Mouse (Mus musculus) MEL (cell line): ENCODE results near the gene Klhl24. TPM values are rescaled to one million over a fixed set of nuclear protein-coding genes. Genes with fewer than 3 reads are reported as not detected.
"Not testable (repeated sequence)": the region's sequence is repeated elsewhere in the genome, so short reads cannot be mapped to it uniquely, and the experiment has no call there.

ENCODE experiments used
- DNase-seq: peaks from one replicate; pipeline ENCODE4 v3.0.0; 2011; ENCODE audit warnings: low read depth, low spot score
- H3K27ac ChIP-seq: 2 replicates; pipeline ENCODE4 v1.5.1; 2012; ENCODE audit warnings: low read depth, mild to moderate bottlenecking, control low read depth, low read length, moderate library complexity; ENCODE audit not compliant: control insufficient read depth
- H3K27me3 ChIP-seq, 2 experiments: fragments of 150-350 bp in 1 of 2; sonication (generic) in 1 of 2; 2 replicates each; pipeline ENCODE4 v1.6.1; 2012; ENCODE audit warnings: low read length in 2 of 2, mild to moderate bottlenecking in 2 of 2, improper control_type of control experiment in 1 of 2, moderate library complexity in 1 of 2; ENCODE audit not compliant: insufficient read depth in 2 of 2, control insufficient read depth in 1 of 2
- H3K36me3 ChIP-seq, 2 experiments: 2 replicates each; pipeline ENCODE4 v1.6.1; 2012 to 2014; ENCODE audit warnings: low read length in 2 of 2, improper control_type of control experiment in 1 of 2, inconsistent platforms in 1 of 2, mild to moderate bottlenecking in 1 of 2; ENCODE audit not compliant: insufficient read depth in 2 of 2, control insufficient read depth in 1 of 2
- H3K4me1 ChIP-seq, 2 experiments: fragments of 150-350 bp in 1 of 2; sonication (generic) in 1 of 2; 2 replicates each; pipeline ENCODE4 v1.6.1; 2012; ENCODE audit warnings: low read length in 2 of 2, improper control_type of control experiment in 1 of 2, mild to moderate bottlenecking in 1 of 2; ENCODE audit not compliant: insufficient read depth in 2 of 2, control insufficient read depth in 1 of 2
- H3K4me3 ChIP-seq, 2 experiments: fragments of 150-350 bp in 1 of 2; sonication (generic) in 1 of 2; 2 replicates each; pipeline ENCODE4 v1.5.1; 2012; ENCODE audit warnings: low read depth in 2 of 2, low read length in 2 of 2, mild to moderate bottlenecking in 2 of 2, moderate library complexity in 2 of 2, control low read depth in 1 of 2, improper control_type of control experiment in 1 of 2; ENCODE audit not compliant: control insufficient read depth in 1 of 2, insufficient read depth in 1 of 2
- H3K79me2 ChIP-seq: 2 replicates; pipeline ENCODE4 v1.6.1; 2012; ENCODE audit warnings: mild to moderate bottlenecking, low read length, moderate library complexity; ENCODE audit not compliant: control insufficient read depth, poor library complexity, insufficient read depth
- H3K9ac ChIP-seq: 2 replicates; pipeline ENCODE4 v1.6.1; 2012; ENCODE audit warnings: low read depth, mild to moderate bottlenecking, control low read depth, low read length, moderate library complexity; ENCODE audit not compliant: control insufficient read depth, poor library complexity, severe bottlenecking
- H3K9me3 ChIP-seq: fragments of 150-350 bp; sonication (generic); replicated peaks from 2 replicates; pipeline ENCODE4 v1.6.1; 2012; ENCODE audit warnings: mild to moderate bottlenecking, low read length, improper control_type of control experiment, moderate library complexity; ENCODE audit not compliant: insufficient read depth
- BHLHE40 ChIP-seq: IDR thresholded peaks from 2 replicates; pipeline ENCODE4 v1.6.1; 2012; ENCODE audit warnings: low read depth, mild to moderate bottlenecking, inconsistent platforms, low read length, improper control_type of control experiment, borderline replicate concordance
- CHD2 ChIP-seq: IDR thresholded peaks from 2 replicates; pipeline ENCODE4 v1.6.1; 2011; ENCODE audit warnings: low read length, improper control_type of control experiment
- CTCF ChIP-seq, 3 experiments: IDR thresholded peaks in 2 of 3; conservative IDR thresholded peaks in 1 of 3; 2 replicates each; pipeline ENCODE4 v1.5.1; 2011 to 2012; ENCODE audit warnings: low read length in 3 of 3, low read depth in 2 of 3, mild to moderate bottlenecking in 2 of 3, improper control_type of control experiment in 1 of 3, inconsistent platforms in 1 of 3, mixed read lengths in 1 of 3, moderate library complexity in 1 of 3; ENCODE audit not compliant: control insufficient read depth in 1 of 3, insufficient read depth in 1 of 3, poor library complexity in 1 of 3, severe bottlenecking in 1 of 3
- E2F4 ChIP-seq: IDR thresholded peaks from 2 replicates; pipeline ENCODE4 v1.6.1; 2011; ENCODE audit warnings: low read depth, low read length, improper control_type of control experiment, borderline replicate concordance
- EP300 ChIP-seq, 2 experiments: IDR thresholded peaks; 2 replicates each; pipeline ENCODE4 v1.6.1; 2011; ENCODE audit warnings: improper control_type of control experiment in 2 of 2, low read length in 2 of 2, low read depth in 1 of 2, mild to moderate bottlenecking in 1 of 2
- GABPA ChIP-seq: IDR thresholded peaks from 2 replicates; pipeline ENCODE4 v1.6.1; 2012; ENCODE audit warnings: low read depth, mild to moderate bottlenecking, inconsistent platforms, low read length, improper control_type of control experiment, moderate library complexity
- GATA1 ChIP-seq: IDR thresholded peaks from 2 replicates; pipeline ENCODE4 v1.6.1; 2011; ENCODE audit warnings: low read depth, low read length, improper control_type of control experiment
- JUND ChIP-seq: IDR thresholded peaks from 2 replicates; pipeline ENCODE4 v1.6.1; 2011; ENCODE audit warnings: low read depth, mild to moderate bottlenecking, improper control_type of control experiment, low read length
- MAFK ChIP-seq: IDR thresholded peaks from 2 replicates; pipeline ENCODE4 v1.6.1; 2011; ENCODE audit warnings: low read depth, mild to moderate bottlenecking, low read length, improper control_type of control experiment, borderline replicate concordance
- MAX ChIP-seq: IDR thresholded peaks from 2 replicates; pipeline ENCODE4 v1.6.1; 2011; ENCODE audit warnings: low read length, improper control_type of control experiment
- MAZ ChIP-seq: IDR thresholded peaks from 2 replicates; pipeline ENCODE4 v1.6.1; 2012; ENCODE audit warnings: low read depth, mild to moderate bottlenecking, inconsistent platforms, low read length, improper control_type of control experiment
- MYB ChIP-seq: IDR thresholded peaks from 2 replicates; pipeline ENCODE4 v1.6.1; 2011; ENCODE audit warnings: mild to moderate bottlenecking, low read depth, low read length, improper control_type of control experiment
- NELFE ChIP-seq: IDR thresholded peaks from 2 replicates; pipeline ENCODE4 v1.6.1; 2011; ENCODE audit warnings: low read depth, low read length, improper control_type of control experiment
- POLR2A ChIP-seq, 2 experiments: IDR thresholded peaks; 2 replicates each; pipeline ENCODE4 v1.6.1; 2011 to 2012; ENCODE audit warnings: low read length in 2 of 2, mild to moderate bottlenecking in 2 of 2, control low read depth in 1 of 2, improper control_type of control experiment in 1 of 2, low read depth in 1 of 2, moderate library complexity in 1 of 2; ENCODE audit not compliant: control insufficient read depth in 1 of 2, insufficient read depth in 1 of 2, poor library complexity in 1 of 2
- RCOR1 ChIP-seq: IDR thresholded peaks from 2 replicates; pipeline ENCODE4 v1.6.1; 2012; ENCODE audit warnings: low read depth, mild to moderate bottlenecking, inconsistent platforms, low read length, improper control_type of control experiment
- SIN3A ChIP-seq: IDR thresholded peaks from 2 replicates; pipeline ENCODE4 v1.6.1; 2012; ENCODE audit warnings: low read length, improper control_type of control experiment, inconsistent platforms
- TBP ChIP-seq: IDR thresholded peaks from 2 replicates; pipeline ENCODE4 v1.8.0; 2011; ENCODE audit warnings: low read depth, low read length, improper control_type of control experiment
- TCF12 ChIP-seq: IDR thresholded peaks from 2 replicates; pipeline ENCODE4 v1.6.1; 2014; ENCODE audit warnings: low read depth, mild to moderate bottlenecking, inconsistent platforms, low read length, improper control_type of control experiment, moderate library complexity
- USF1 ChIP-seq: IDR thresholded peaks from 2 replicates; pipeline ENCODE4 v1.6.1; 2014; ENCODE audit warnings: low read depth, mild to moderate bottlenecking, inconsistent platforms, low read length, improper control_type of control experiment, moderate library complexity
- polyA plus RNA-seq, 2 experiments: library from polyadenylated mRNA; stranded (reverse) in 1 of 2; unstranded in 1 of 2; fragments of >175 nt in 1 of 2; fragments of >200 nt in 1 of 2; gene quantifications; 2 replicates each; pipeline versions ENCODE4 v1.2.1 to v1.2.4; 2012; ENCODE audit warnings: low replicate concordance in 2 of 2, low read depth in 1 of 2; ENCODE audit not compliant: insufficient read length in 2 of 2, insufficient read depth in 1 of 2, missing spikeins in 1 of 2
- total RNA-seq: library from RNA; depleted of rRNA; stranded (reverse); fragments of 300-350 nt; gene quantifications from 2 replicates; pipeline ENCODE4 v1.2.3, GENCODE M21; 2012

The Klhl24 gene
- total and polyA plus RNA-seq, 3 experiments = 1.8 to 2.5 TPM; not detected in 1

- TF ChIP-seq E2F4 (no peak), NELFE (no peak), MAX (no peak), MYB (no peak), TBP (no peak), RCOR1 (no peak), GABPA (no peak), GATA1 (no peak), POLR2A (IDR thresholded peaks at IDR 0.05; ENCODE audit: control insufficient read depth in 1 of 2, insufficient read depth in 1 of 2, low read depth in 1 of 2, low read length in 2 of 2, poor library complexity in 1 of 2) (no peak), SIN3A (no peak), JUND (no peak), BHLHE40 (no peak), EP300 (IDR thresholded peaks at IDR 0.05; ENCODE audit: low read depth in 1 of 2, low read length in 2 of 2) (no peak), MAZ (no peak), USF1 (no peak), MAFK (no peak), CTCF (IDR thresholded peaks at IDR 0.05 in 2 of 3, conservative IDR thresholded peaks at IDR 0.05 in 1 of 3; ENCODE audit: control insufficient read depth in 1 of 3, insufficient read depth in 1 of 3, low read depth in 2 of 3, low read length in 3 of 3, poor library complexity in 1 of 3, severe bottlenecking in 1 of 3) (no peak), TCF12 (no peak), CHD2 (no peak)
- TF ChIP-seq, all 39 proteins: peak for 0
These were observed 15.3 kb downstream of the Klhl24 start for GRCm38 (mm10) chr16:20112649-20113048.

GRCm38 (mm10) chr16:20116069-20116468, 18.7 kb downstream of the Klhl24 start:
- Histone ChIP-seq H3K79me2 (no peaks in the 10 kb centered on the region), H3K9ac (no peak overlapping the region), H3K4me3 (no peak overlapping the region), H3K27me3 (no peaks in the 10 kb centered on the region), H3K9me3 (no peaks in the 10 kb centered on the region), H3K4me1 (no peaks in the 10 kb centered on the region), H3K36me3 (no peaks in the 10 kb centered on the region), H3K27ac (no peak overlapping the region)
- no peak for DNase-seq
- TF ChIP-seq GABPA = no peak

More at GRCm38 (mm10) chr16:20112649-20113048, 15.3 kb downstream of the Klhl24 start:
- H3K9ac ChIP-seq = no peak overlapping the region
- no peaks in the 10 kb centered on the region for H3K9me3 ChIP-seq
- H3K36me3 ChIP-seq = no peaks in the 10 kb centered on the region
- H3K4me1 ChIP-seq = no peaks in the 10 kb centered on the region
- no peak overlapping the region for H3K27ac ChIP-seq
- no peaks in the 10 kb centered on the region for H3K27me3 ChIP-seq
- no peaks in the 10 kb centered on the region for H3K79me2 ChIP-seq
- no peak for DNase-seq
- H3K4me3 ChIP-seq = no peak overlapping the region

DNA sequence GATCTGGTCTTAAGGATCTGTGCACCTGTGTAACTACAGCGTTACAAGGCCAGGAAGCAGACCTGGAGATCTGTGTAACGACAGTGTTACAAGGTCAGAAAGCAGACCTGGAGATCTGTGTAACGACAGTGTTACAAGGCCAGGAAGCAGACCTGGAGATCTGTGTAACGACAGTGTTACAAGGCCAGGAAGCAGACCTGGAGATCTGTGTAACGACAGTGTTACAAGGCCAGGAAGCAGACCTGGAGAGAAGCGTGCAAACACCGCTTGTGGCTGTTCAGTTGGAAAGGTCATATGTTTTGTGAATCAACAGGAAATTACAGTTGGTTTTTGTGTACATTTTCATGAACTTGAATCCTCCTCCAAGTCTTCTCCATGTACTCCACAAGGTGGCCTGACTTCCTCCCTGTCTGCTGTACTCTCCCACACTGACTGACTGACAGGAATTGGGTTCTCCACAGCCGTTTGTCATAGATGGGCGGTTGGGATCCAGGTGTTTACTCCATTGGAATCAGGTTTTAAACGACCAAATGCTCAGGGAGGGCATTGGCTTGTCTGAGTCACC, 29.1 kb downstream of the Klhl24 start:
- H3K27ac ChIP-seq, H3K27me3 ChIP-seq, DNase-seq, H3K9me3 ChIP-seq, H3K9ac ChIP-seq, H3K36me3 ChIP-seq, H3K4me1 ChIP-seq, H3K79me2 ChIP-seq, H3K4me3 ChIP-seq: not testable (repeated sequence)
